Mouse (Mus musculus) liver, embryonic 12.5 days (tissue): ENCODE measurements around the gene Mgll. TPM values are rescaled to one million over a fixed set of nuclear protein-coding genes. Genes with fewer than 3 reads are reported as not detected.

Experiments
- ATAC-seq: fragments of 200-750 bp; cut with Nextera tagmentation; 2 replicates; pipeline ENCODE4 v1.8.0; 2017; ENCODE audit warnings: moderate number of reproducible peaks, mild to moderate bottlenecking, moderate library complexity
- H3K27ac ChIP-seq: fragments of 300-500 bp; sonication (generic); 2 replicates; pipeline ENCODE4 v1.5.1; 2016; ENCODE audit warnings: mild to moderate bottlenecking
- H3K27me3 ChIP-seq: fragments of 300-500 bp; sonication (generic); replicated peaks from 2 replicates; pipeline ENCODE4 v1.6.1; 2016; ENCODE audit warnings: mild to moderate bottlenecking, moderate library complexity
- H3K36me3 ChIP-seq: fragments of 300-500 bp; sonication (generic); 2 replicates; pipeline ENCODE4 v1.6.1; 2016; ENCODE audit warnings: mild to moderate bottlenecking, moderate library complexity
- H3K4me1 ChIP-seq: fragments of 300-500 bp; sonication (generic); 2 replicates; pipeline ENCODE4 v1.6.1; 2016
- H3K4me2 ChIP-seq: fragments of 300-500 bp; sonication (generic); 2 replicates; pipeline ENCODE4 v1.6.1; 2016; ENCODE audit warnings: mild to moderate bottlenecking, moderate library complexity
- H3K4me3 ChIP-seq: fragments of 300-500 bp; sonication (generic); 2 replicates; pipeline ENCODE4 v1.5.1; 2016; ENCODE audit warnings: mild to moderate bottlenecking, moderate library complexity
- H3K9ac ChIP-seq: fragments of 300-500 bp; sonication (generic); 2 replicates; pipeline ENCODE4 v1.6.1; 2016; ENCODE audit warnings: mild to moderate bottlenecking, moderate library complexity
- H3K9me3 ChIP-seq: fragments of 300-500 bp; sonication (generic); replicated peaks from 2 replicates; pipeline ENCODE4 v1.6.1; 2016; ENCODE audit warnings: mild to moderate bottlenecking, moderate library complexity
- WGBS: fragments of 180-500 bp; shearing (Covaris S2); methylation state at CpG from one replicate; pipeline ENCODE4 v1.1.7; 2016; ENCODE audit not compliant: insufficient replicate concordance; 5-methylcytosine and 5-hydroxymethylcytosine counted together
- polyA plus RNA-seq: library from polyadenylated mRNA; unstranded; fragments of >200 nt; fragmentation: Nextera tagmentation; extraction: Ambion mirVana; gene quantifications from 2 replicates; pipeline ENCODE4 v1.2.1, GENCODE M21; 2016

Gene Mgll
- polyA plus RNA-seq, 1 experiment from 2014 or later = 46.4 TPM

DNA sequence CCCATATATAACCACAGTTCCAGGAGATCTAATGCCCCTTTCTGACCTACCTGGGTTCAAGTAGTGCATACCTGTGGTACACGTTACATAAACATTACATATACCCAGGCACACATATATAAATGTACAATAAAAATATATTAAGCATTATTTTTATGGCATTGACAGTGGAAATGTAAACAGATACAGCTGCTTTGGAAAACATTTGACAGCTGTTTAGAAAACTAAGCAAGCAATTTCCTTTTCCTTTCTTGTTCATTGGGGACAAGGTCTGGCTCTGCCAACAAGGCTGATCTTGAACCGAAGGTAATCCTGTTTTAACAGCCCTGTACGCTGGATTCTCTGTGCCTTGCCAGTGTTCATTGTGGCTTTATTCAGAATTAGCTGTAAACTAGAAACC lies 3.2 kb upstream of the Mgll start:
- no peak overlapping the region for H3K9ac ChIP-seq
- no peak overlapping the region for H3K4me2 ChIP-seq
- H3K27me3 ChIP-seq = peaks cover 34% of the 10 kb centered on the region; the same call in 1 of the 2 replicates
- no peak overlapping the region for H3K27ac ChIP-seq
- no peak overlapping the region for H3K4me3 ChIP-seq
- no peaks in the 10 kb centered on the region for H3K9me3 ChIP-seq
- 73% methylated on average over 3 of the region's 3 CpGs for whole genome bisulfite sequencing
- peaks cover under 1% of the 10 kb centered on the region; the same call in 1 of the 2 replicates for H3K36me3 ChIP-seq
- peaks cover 26% of the 10 kb centered on the region for H3K4me1 ChIP-seq
- no peak for ATAC-seq

DNA sequence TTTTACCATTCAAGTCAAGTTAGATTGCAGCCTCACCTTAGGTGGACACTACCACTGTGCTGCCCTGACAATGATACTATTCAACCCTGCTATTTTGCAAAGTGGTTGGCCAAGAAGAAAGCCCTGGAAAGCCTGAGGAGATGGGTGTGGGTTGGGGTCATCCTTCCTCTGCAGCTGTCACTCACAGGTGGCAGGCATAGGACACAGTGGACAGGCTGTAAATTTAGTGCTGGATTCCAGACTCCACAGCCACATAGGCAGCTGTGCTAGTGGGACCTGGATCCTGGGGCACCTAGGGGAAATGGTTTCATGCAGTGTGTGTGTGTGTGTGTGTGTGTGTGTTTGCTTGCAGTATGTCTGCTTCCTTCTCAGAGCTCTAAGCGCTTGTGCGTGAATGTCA lies 1.3 kb upstream of the Mgll start:
- Histone ChIP-seq H3K4me2 (no peak overlapping the region), H3K4me1 (peaks cover 44% of the 10 kb centered on the region), H3K9me3 (no peaks in the 10 kb centered on the region), H3K4me3 (no peak overlapping the region), H3K9ac (no peak overlapping the region), H3K36me3 (peaks cover 19% of the 10 kb centered on the region), H3K27ac (no peak overlapping the region), H3K27me3 (peaks cover 28% of the 10 kb centered on the region; the same call in 1 of the 2 replicates)
- ATAC-seq = no peak
- 96% methylated on average over 2 of the region's 2 CpGs for WGBS

DNA sequence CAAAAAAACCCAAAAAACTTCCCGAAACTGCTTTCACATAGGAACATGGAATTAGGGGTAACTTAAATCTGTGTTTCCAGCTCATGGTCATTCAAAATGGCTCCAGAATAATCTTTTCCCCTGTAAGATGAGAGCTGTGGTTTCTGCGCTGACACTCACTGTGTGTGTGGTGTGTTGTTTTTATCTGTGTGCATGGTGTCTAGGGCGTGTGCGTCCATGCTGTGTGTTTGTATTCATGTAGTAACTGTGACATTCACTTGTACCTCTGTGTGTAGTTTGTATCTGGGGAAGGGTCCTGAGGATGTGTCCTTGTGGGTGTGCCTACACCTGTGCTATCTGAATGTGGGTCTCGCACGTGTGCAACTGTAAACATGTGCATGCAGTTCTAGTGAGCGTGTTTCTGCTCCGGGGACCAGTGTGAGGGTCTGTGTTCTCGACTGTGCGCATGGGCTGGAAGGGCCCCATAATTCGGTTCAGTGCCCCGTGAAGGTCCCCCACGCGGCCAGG lies 353 bp upstream of the Mgll start:
- Histone ChIP-seq H3K27me3 (peaks cover 27% of the 10 kb centered on the region; the same call in 1 of the 2 replicates), H3K4me2 (peak overlapping the region; percentile 96), H3K27ac (peak overlapping the region; percentile 89), H3K4me1 (peaks cover 53% of the 10 kb centered on the region), H3K9ac (peak overlapping the region; percentile 93), H3K4me3 (peak overlapping the region; percentile 88), H3K9me3 (no peaks in the 10 kb centered on the region), H3K36me3 (peaks cover 28% of the 10 kb centered on the region)
- 28% methylated on average over 14 of the region's 14 CpGs for WGBS
- peak; percentile 53 for ATAC-seq

- no peak for ATAC-seq
- Histone ChIP-seq H3K9ac (peak overlapping the region; percentile 93), H3K27me3 (peaks cover 24% of the 10 kb centered on the region; the same call in 1 of the 2 replicates), H3K36me3 (peaks cover 33% of the 10 kb centered on the region), H3K4me3 (peak overlapping the region; percentile 88), H3K9me3 (no peaks in the 10 kb centered on the region), H3K4me1 (peaks cover 69% of the 10 kb centered on the region), H3K27ac (peak overlapping the region; percentile 66), H3K4me2 (peak overlapping the region; percentile 96)
- whole genome bisulfite sequencing = 54% methylated on average over 7 of the region's 7 CpGs
Observed at GRCm38 (mm10) chr6:88725590-88725989, 1.4 kb downstream of the Mgll start.

- no peaks in the 10 kb centered on the region for H3K9me3 ChIP-seq
- H3K4me2 ChIP-seq = peak overlapping the region; percentile 96
- H3K4me1 ChIP-seq = peaks cover 76% of the 10 kb centered on the region
- no peak for ATAC-seq
- H3K9ac ChIP-seq = peak overlapping the region; percentile 93
- H3K27ac ChIP-seq = peak overlapping the region; percentile 72
- peaks cover 15% of the 10 kb centered on the region; the same call in 1 of the 2 replicates for H3K27me3 ChIP-seq
- H3K4me3 ChIP-seq = peak overlapping the region; percentile 88
- 58% methylated on average over 9 of the region's 9 CpGs for WGBS
- H3K36me3 ChIP-seq = peaks cover 33% of the 10 kb centered on the region
Observed at GRCm38 (mm10) chr6:88726252-88727211, 2.3 kb downstream of the Mgll start.

DNA sequence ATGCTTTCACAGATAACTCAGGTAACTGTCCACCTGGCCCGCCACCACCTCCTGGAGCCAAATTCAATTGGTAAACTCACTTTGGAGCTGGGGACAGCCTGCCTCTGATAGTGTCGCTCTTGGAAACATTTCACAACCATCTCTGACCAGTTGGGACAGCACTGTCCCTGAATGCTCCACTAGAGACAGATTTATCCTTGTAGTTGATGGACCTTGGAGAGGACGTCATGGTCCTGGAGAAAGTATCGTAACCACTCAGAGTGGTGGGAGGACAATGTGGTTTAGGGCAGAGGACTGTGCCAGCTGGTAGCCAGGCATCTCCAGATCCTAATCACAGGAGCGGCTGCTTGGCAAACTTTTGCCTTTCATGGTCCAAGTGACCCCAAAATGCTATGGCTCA lies 3.3 kb downstream of the Mgll start:
- H3K9me3 ChIP-seq = no peaks in the 10 kb centered on the region
- peaks cover 16% of the 10 kb centered on the region for H3K27me3 ChIP-seq
- peaks cover 86% of the 10 kb centered on the region for H3K4me1 ChIP-seq
- peak overlapping the region; percentile 96 for H3K4me2 ChIP-seq
- no peak overlapping the region for H3K9ac ChIP-seq
- H3K36me3 ChIP-seq = peaks cover 40% of the 10 kb centered on the region
- peak overlapping the region; percentile 96; the same call in 1 of the 2 replicates for H3K27ac ChIP-seq
- WGBS = 88% methylated on average over 5 of the region's 5 CpGs
- ATAC-seq = no peak
- H3K4me3 ChIP-seq = no peak overlapping the region

DNA sequence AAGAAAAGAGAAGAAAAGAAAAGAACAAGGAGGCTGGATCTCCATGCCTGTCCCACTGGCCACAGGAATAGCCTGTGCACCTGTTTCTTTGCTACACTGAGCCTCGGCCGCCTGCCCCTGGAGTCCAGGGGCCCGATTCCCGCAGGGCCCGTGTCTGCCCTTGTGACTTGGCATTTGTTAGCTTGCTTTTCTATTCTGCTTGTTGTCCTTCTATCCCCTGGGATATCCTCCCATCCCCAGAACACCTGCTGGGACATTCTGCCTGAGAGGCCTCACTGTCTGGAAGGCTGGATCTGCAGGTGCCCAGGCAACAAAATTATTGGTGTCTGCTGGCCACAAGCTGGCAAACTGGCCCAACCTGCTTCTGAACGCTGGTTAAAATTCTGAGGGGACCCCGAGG lies 3.8 kb downstream of the Mgll start:
- Histone ChIP-seq H3K4me2 (no peak overlapping the region), H3K27ac (peak overlapping the region; percentile 96; the same call in 1 of the 2 replicates), H3K9me3 (no peaks in the 10 kb centered on the region), H3K9ac (no peak overlapping the region), H3K4me3 (no peak overlapping the region), H3K27me3 (peaks cover 21% of the 10 kb centered on the region), H3K4me1 (peaks cover 91% of the 10 kb centered on the region), H3K36me3 (peaks cover 46% of the 10 kb centered on the region)
- 79% methylated on average over 7 of the region's 7 CpGs for WGBS
- ATAC-seq = no peak

DNA sequence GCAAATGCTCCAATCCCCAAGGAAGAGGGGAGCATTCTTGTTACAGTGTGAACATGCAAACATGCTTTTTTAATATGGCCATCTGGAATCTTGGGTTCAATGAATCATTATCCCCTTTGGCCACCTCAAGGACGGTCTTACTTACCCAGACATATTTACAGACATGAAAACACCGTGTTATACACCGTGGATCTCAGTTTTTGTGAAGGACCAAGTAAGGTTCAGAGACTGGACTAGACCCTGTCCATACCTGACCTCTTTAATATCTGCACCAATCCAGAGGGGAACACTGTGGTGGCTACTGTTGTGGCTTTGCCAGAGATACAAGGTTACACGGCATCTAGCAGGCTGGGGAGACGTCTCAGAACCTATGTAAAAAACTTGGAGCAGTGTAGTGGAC lies 4.3 kb downstream of the Mgll start:
- H3K27me3 ChIP-seq = peaks cover 21% of the 10 kb centered on the region
- H3K9me3 ChIP-seq = no peaks in the 10 kb centered on the region
- no peak for ATAC-seq
- peak overlapping the region; percentile 96 for H3K27ac ChIP-seq
- no peak overlapping the region for H3K9ac ChIP-seq
- 79% methylated on average over 5 of the region's 5 CpGs for WGBS
- H3K4me1 ChIP-seq = peaks cover 92% of the 10 kb centered on the region
- no peak overlapping the region for H3K4me2 ChIP-seq
- peaks cover 49% of the 10 kb centered on the region for H3K36me3 ChIP-seq
- no peak overlapping the region for H3K4me3 ChIP-seq

DNA sequence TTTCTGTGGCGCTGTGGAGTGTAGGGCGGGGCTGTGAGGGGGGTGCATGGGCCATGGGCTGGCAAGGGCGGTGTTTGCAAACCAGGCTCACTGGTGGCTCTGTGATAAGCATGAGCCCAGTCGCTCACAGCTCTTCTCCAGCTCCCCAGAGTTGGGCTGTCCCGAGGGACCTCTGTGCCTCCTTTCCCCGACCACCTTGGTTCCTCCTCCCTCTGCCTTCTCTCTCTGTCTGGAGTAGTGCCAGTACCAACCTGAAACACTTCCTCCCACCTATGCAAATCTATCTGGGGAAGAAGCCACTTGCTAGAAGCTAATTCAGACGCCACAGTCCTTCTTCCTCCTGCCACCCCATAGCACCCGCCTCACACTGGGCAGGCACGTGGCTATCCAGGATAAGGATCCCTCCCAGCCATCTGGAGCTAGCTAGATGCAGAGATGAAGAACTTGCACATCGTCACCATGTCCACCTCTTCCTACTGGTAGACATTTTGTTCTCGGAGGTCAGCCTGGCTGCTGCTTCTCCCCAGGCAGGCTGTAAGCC lies 7.1 kb downstream of the Mgll start:
- H3K4me3 ChIP-seq = peak overlapping the region; percentile 24
- peaks cover 95% of the 10 kb centered on the region for H3K4me1 ChIP-seq
- peaks cover 16% of the 10 kb centered on the region for H3K27me3 ChIP-seq
- peaks cover 64% of the 10 kb centered on the region for H3K36me3 ChIP-seq
- 26% methylated on average over 11 of the region's 11 CpGs for WGBS
- peak overlapping the region; percentile 63 for H3K4me2 ChIP-seq
- H3K9ac ChIP-seq = peak overlapping the region; percentile 59
- ATAC-seq = peak; percentile 99
- H3K27ac ChIP-seq = peak overlapping the region; percentile 96
- H3K9me3 ChIP-seq = no peaks in the 10 kb centered on the region

DNA sequence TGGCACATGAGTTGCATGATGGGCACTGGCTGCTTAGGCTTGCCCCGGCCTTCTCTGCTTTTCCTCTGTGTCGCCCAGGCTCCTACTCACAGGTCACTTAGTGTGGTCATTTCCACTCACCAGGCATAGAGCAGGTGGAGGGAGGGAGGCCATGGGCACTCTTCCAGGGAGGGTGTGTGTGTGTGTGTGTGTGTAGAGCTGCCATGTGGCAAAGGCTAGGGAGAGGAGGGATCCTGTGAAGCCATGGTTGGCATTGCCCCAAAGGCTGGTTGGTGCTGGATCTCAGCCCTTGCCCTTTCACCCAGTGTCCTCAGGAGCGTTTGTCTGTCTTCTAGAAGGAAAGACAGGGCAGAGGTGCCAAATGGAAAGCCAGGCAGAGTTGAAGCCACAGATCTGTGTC lies 7.8 kb downstream of the Mgll start:
- H3K4me3 ChIP-seq = no peak overlapping the region

DNA sequence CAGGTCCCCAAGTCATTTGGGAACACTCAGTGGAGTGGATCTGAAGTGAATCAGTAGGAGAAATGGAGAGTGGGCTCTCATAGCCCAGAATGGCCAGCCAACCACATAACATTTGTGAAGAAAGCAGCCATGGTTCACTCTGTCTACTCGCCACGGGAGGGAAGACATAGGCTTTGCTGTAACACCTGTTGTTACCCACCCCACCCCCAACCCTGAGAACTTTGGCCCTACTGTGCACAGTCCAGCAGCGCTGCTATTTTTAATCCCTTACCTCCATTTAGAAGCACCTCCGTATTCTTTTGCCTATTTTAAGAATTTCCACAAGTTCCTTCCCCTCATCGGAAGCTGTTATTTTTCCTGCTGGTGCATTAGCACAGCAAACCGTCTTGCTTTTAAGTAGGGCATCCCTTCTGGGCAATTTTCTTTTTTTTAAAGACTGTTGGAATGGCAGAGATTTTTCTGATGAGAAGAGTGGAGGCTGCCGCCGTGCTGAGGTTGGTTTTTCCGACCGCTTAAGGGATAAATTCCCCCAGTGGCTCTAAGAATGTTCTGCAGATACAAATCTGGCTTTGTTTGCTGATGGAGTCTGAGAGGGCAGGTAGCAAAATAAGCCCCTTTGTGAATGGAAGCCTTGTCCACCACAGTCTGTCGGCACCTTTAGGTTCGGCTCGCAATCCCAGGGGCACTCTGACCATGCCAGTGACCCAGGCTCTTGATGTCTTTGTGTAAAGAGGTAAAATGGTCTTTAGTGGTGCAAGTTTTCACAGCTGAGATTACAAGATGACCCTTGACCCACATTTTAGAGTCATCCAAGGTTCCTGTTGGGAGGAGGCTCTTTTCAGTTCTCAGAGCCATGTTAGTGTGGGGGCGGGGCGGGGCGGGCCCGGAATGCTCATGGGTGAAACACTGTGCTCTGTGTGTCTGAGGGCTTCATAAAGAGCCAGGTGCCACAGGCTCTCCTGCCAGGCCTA lies 8.7 kb downstream of the Mgll start:
- Histone ChIP-seq H3K4me2 (peak overlapping the region; percentile 63), H3K27me3 (peaks cover 8% of the 10 kb centered on the region), H3K9me3 (no peaks in the 10 kb centered on the region), H3K4me1 (peaks cover 96% of the 10 kb centered on the region), H3K27ac (peak overlapping the region; percentile 96), H3K36me3 (peaks cover 56% of the 10 kb centered on the region), H3K4me3 (no peak overlapping the region), H3K9ac (peak overlapping the region; percentile 59)
- WGBS = 82% methylated on average over 17 of the region's 17 CpGs
- ATAC-seq = no peak

More for the DNA sequence above, 7.8 kb downstream of the Mgll start:
- H3K4me2 ChIP-seq = peak overlapping the region; percentile 63
- peaks cover 95% of the 10 kb centered on the region for H3K4me1 ChIP-seq
- H3K9ac ChIP-seq = peak overlapping the region; percentile 59
- 67% methylated on average over 3 of the region's 3 CpGs for WGBS
- peaks cover 57% of the 10 kb centered on the region for H3K36me3 ChIP-seq
- ATAC-seq = no peak
- H3K27me3 ChIP-seq = peaks cover 8% of the 10 kb centered on the region
- H3K9me3 ChIP-seq = no peaks in the 10 kb centered on the region
- H3K27ac ChIP-seq = peak overlapping the region; percentile 96
